Mouse (Mus musculus) cerebellum, postnatal 10 days (tissue): ENCODE results near the gene Slc16a8.
"Not testable (repeated sequence)": the region's sequence is repeated elsewhere in the genome, so short reads cannot be mapped to it uniquely, and the experiment has no call there.

Experiments used
- DNase-seq, 2 experiments: peaks; one replicate each; pipeline ENCODE4 v3.0.0; 2021; ENCODE audit warnings: mixed read lengths in 2 of 2

Slc16a8 gene

GRCm38 (mm10) chr15:79262375-79262774 is 7.8 kb upstream of the Slc16a8 start:
- DNase-seq = peak; percentile 42 to 44

- DNase-seq = peak; percentile 33 to 42
Observed at GRCm38 (mm10) chr15:79261757-79262156, 7.2 kb upstream of the Slc16a8 start.

- DNase-seq = peak in 1 of 2 experiments; percentile 33
Observed at GRCm38 (mm10) chr15:79261095-79261725, 6.6 kb upstream of the Slc16a8 start.

- DNase-seq = peak; percentile 58 to 62
Observed at GRCm38 (mm10) chr15:79258521-79258920, 4.0 kb upstream of the Slc16a8 start.

DNA sequence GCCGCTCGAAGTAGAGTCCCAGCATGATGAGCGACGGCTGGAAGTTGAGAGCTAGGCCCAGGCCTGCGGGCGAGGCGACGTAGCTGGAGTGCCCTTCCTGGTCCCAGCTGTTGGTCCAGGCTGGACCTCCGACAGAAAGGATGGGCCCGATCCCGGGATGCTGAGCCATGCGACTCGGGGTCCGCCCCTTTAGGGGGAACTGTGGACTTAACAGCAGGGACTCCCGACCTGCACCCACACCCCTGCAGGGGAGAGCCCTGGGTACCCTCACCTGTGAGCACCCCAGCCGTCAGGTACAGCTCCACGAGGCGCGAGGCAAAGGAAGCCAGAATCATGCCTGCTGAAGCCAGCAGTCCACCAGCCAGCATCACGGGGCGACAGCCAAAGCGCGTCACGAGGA is 2.0 kb downstream of the Slc16a8 start:
- DNase-seq = peak; percentile 22 to 41

- DNase-seq = peak; percentile 57 to 60
Observed at GRCm38 (mm10) chr15:79251781-79252491, 2.6 kb downstream of the Slc16a8 start.

DNA sequence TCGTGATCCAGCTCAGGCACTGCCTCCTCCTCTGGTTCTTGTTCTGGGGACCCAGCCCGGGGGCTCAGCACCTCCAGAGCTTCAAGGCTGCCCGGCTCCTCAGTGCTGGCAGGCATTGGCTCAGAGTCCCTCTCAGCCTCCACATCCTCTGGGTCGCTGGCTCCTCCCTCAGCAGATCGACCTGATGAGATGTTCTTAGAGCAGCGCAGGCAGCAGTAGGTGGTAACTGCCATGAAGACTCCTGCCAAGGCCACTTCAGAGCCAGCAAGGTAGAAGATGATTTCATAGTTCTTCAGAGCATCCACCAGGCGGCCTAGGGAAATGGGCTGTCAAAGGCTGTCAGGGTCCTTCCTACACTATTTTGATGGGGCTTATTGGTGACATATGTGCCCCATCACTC is 3.4 kb downstream of the Slc16a8 start:
- peak; percentile 26 to 47 for DNase-seq

DNA sequence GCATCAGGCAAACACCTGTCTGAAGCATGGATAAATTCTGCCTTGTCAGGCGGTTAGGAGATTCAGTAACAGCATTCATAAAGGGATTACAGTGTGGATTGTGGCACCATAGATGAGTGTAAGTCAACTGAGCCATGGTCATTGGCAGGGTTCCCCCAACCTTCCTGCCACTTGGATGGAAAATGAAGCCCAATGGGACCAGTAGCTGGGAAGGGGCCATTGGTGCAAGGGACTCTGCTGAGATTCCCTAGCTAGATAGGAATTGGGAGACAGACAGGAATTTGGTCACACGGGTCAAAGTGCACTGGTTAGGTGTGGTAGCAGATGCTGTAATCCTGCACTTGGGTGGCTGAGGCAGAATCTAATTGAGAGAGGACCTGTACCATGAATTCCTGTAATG is 4.3 kb downstream of the Slc16a8 start:
- DNase-seq = no peak

DNA sequence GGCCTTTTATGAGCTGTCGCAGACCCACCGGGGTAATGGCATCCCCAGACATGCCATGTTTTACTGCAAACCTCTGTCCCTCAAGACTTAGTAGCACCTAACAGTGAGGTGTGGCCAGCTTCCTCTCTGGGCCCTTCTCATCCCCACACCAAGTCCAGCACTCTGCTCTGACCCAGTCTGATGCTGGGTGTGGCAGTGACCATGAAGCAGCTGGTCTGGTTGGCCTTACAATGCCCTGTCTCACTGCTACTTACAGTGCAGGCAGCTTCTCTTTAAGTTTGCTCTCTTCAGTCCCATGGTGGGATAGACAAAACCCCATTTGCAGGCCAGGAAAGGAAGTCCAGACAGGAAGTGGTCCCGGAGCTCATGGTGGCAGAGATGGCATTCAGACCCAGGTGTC is 9.2 kb downstream of the Slc16a8 start:
- no peak for DNase-seq

DNA sequence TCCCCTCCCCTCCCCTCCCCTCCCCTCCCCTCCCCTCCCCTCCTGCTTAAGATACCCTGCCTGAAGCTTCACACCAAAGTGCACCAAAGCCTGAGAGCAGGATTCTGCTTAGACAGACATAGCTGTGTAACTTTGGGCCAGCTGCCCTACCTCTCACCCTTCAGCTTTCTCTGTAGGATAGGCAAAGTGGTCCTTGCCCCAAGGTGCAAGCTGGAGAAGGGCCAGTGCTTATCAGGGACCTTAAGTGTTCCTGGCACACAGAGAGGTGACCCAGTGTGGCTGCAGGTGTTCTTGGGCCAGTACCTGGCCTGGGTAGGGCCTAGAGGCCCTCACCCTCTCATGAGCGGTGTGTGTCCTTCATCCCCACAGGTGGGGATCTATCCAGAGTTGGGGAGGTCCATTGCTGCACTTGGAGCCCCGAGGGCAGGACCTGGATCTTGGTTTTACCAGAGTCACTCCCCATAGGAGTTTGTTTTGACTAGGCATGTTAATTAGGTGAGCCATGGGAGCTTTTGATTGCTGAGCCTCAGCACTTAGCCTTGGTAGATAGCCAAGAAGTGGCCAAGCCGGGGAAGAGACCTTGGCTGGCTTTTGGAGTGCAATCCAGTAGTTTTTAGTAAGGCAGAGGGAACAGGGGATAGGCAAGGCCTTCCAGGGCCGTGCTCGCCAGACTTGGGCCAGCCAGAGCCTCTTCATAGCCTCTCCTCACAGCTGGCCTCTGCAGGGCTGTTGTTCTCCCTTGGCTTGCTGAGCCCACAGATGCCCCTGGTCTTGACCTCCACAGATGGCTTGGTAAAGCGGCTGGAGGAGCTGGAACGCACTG is 10.3 kb downstream of the Slc16a8 start:
- DNase-seq = no peak

GRCm38 (mm10) chr15:79243234-79244042 is 11.1 kb downstream of the Slc16a8 start:
- peak; percentile 97 to 98 for DNase-seq

DNA sequence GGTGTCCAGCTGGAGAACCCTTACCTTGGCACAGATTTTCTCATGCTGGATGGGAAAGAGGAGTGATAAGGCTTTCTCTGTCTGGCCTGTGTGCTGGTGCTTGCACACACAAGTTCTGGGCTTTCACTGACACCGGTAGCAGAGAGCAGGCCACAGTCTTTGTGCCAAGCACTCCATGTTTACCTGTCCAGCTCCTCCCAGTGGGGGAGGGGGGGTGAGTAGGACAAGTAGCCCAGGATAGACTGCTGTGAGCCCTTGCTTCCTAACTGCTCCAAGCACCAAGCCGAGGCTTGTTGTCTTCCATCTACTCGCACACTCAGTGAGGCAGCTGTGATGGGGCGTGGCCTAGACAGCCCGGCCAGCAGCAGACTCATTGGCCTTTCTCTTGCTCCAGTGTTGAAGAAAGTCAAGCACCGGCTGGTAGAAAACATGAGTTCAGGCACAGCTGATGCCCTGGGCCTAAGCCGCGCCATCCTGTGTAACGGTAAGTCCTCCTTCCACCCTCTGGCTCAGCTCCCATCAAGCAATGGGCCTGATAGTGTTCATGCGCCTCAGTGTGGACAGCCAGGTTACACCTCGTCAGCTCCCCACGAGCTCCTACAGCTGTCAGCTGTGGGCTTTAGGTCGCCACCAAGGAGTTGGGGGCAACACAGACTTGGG is 11.9 kb downstream of the Slc16a8 start:
- no peak for DNase-seq

- no peak for DNase-seq
Observed at GRCm38 (mm10) chr15:79238036-79238435, 16.5 kb downstream of the Slc16a8 start.

- no peak for DNase-seq
Observed at GRCm38 (mm10) chr15:79235268-79235667, 19.3 kb downstream of the Slc16a8 start.

GRCm38 (mm10) chr15:79229058-79229821 is 25.3 kb downstream of the Slc16a8 start, which contains the start of the genes Pick1 and Gm49486:
Pick1 (plus strand) TSS chr15:79229173.
Gm49486 (plus strand) TSS chr15:79229391.
- DNase-seq = peak; percentile 95 to 97

DNA sequence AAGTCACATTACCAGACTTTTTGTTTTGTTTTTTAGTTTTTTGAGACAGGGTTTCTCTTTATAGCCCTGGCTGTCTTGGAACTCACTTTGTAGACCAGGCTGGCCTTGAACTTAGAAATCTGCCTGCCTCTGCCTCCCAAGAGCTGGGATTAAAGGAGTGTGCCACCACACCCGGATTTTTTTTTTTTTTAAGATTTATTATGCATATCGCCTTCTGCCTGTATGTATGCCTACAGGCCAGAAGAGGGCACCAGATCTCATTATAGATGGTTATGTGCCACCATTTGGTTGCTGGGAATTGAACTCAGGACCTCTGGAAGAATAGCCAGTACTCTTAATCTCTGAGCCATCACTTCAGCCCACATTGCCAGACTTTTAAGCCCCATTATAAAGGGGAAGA is 28.8 kb downstream of the Slc16a8 start:
- not testable (repeated sequence) for DNase-seq

DNA sequence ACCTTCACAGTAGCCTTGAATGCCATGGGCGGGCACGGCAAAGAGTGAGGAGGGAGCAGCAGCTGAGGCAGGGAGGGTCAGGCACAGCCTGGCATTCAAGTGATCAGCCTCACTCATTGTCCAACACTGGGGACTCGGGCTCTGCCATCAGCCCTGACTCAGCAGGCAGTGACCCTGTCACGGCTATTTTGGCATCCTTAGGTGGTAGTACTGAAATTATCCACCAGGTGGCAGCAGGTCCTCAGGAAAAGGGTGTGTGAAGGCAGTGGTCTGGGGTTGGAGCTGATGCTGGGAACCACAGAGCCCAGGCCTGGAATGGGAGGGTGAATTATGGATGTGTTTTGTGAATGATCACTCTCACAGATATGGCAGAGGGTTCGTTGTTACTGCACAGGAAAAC is 29.9 kb downstream of the Slc16a8 start:
- DNase-seq = peak; percentile 94 to 97

DNA sequence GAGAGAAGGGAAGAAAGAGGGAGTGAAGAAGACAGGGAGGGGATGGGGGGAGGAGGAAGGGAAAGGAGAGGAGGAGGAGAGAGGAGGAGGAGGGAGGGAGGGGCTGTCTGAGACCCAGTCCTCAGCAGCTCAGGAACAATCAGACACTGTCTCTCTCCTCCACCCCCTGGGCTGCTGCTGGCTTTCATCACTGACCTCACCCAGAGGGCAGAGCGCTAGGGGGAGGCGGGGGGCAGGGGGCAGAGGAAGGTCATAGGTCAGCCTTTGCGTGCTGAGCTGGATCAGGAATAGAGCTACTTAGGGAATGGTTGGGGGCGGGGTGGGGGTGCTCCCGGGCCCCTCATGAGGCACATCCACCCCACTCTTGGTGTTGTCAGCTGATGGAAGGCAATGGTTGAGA is 30.9 kb downstream of the Slc16a8 start:
- peak in 1 of 2 experiments; percentile 34 for DNase-seq

DNA sequence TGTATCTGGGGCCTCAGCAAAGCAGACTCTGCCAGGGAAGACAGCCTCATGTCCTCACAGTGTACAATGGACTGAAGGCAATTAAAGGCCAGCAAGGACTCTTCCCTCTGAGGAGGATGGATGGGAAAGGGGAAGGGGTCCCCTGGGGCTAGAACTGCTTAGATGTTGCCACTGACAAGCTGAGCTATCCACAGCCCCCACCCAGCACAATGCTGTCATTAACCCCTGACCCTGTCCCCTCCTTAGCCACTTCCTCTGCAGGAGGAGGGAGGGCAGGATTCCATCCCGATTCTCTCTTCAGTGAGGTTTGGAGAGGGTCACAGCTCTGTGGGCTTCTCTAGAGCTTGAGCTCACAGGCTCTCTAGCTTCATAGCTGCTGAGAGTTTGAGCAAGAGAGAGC is 35.0 kb downstream of the Slc16a8 start:
- no peak for DNase-seq

- no peak for DNase-seq
Observed at GRCm38 (mm10) chr15:79216191-79216590, 38.4 kb downstream of the Slc16a8 start.

- no peak for DNase-seq
Observed at GRCm38 (mm10) chr15:79213591-79213990, 41.0 kb downstream of the Slc16a8 start.
